20 mouse cellular contexts compared by ENCODE assay signal in the genomic region with DNA sequence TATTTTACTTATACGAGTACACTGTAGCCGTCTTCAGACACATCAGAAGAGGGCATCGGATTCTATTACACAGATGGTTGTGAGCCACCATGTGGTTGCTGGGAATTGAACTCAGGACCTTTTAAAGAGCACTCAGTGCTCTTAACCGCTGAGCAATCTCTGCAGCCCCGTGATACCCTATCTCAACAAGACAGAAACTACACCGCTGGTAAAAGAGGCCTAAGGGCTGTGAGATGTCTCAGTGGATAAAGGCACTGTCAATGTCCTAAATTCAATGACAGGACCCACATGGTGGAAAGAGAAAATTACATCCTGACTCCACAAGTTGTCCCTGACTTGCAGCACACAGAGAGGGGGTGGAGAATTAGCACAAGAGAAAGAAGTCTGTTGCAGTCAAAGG. TPM values are rescaled to one million over a fixed set of nuclear protein-coding genes. Genes with fewer than 3 reads are reported as not detected.
DNase-seq lines count a peak whose midpoint lies in the region; ATAC-seq and TF ChIP-seq lines count a peak whose summit lies in the region.
"Had no signal": no experiment of that assay in that cellular context is flagged by ENCODE, and none has a peak within 500 bp of the region (broad histone marks: within the 10 kb centered on the region; RNA-seq: fewer than 3 reads in every experiment).

No protein-coding gene starts in this region.

- no peaks in the 10 kb centered on the region for H3K36me3 ChIP-seq in liver, embryonic 11.5 days (ENCODE audit: control insufficient read depth, insufficient read depth, low read length)
- H3K36me3 ChIP-seq in liver, postnatal 0 days (replicated peaks; ENCODE audit: insufficient read depth, low read length): no peaks in the 10 kb centered on the region
- H3K36me3 ChIP-seq in MEL (ENCODE audit: control insufficient read depth in 1 of 2, insufficient read depth in 2 of 2, low read length in 2 of 2): no peaks in the 10 kb centered on the region
- no peaks in the 10 kb centered on the region for H3K36me3 ChIP-seq in liver, embryonic 14.5 days (replicated peaks; ENCODE audit: control insufficient read depth, insufficient read depth, low read depth)
- H3K36me3 ChIP-seq in midbrain, postnatal 0 days (ENCODE audit: insufficient read depth, low read length): peaks cover 41% of the 10 kb centered on the region

- 62% methylated on average over 6 of the region's 6 CpGs for WGBS in liver, embryonic 11.5 days
- WGBS in liver, postnatal 0 days (ENCODE audit: insufficient replicate concordance): 64% methylated on average over 6 of the region's 6 CpGs
- WGBS in liver, embryonic 14.5 days (ENCODE audit: insufficient replicate concordance): 41% methylated on average over 6 of the region's 6 CpGs
- 85% methylated on average over 6 of the region's 6 CpGs for WGBS in midbrain, postnatal 0 days

- TF ChIP-seq RAD21 in MEL (IDR thresholded peaks at IDR 0.05; ENCODE audit: low read depth, low read length): no peak

- TF ChIP-seq CTCF in liver, postnatal 0 days (IDR thresholded peaks at IDR 0.05; ENCODE audit: low read depth): no peak
- TF ChIP-seq CTCF in MEL (IDR thresholded peaks at IDR 0.05 in 2 of 3, conservative IDR thresholded peaks at IDR 0.05 in 1 of 3; ENCODE audit: control insufficient read depth in 1 of 3, insufficient read depth in 1 of 3, low read depth in 2 of 3, low read length in 3 of 3, poor library complexity in 1 of 3, severe bottlenecking in 1 of 3): no peak
- TF ChIP-seq CTCF in liver, embryonic 14.5 days (IDR thresholded peaks at IDR 0.05; ENCODE audit: low read depth): no peak
- no peak for TF ChIP-seq CTCF in midbrain, postnatal 0 days (IDR thresholded peaks at IDR 0.05)

- H3K79me2 ChIP-seq in MEL (ENCODE audit: control insufficient read depth, insufficient read depth, low read length, poor library complexity): no peaks in the 10 kb centered on the region

- no peak overlapping the region for H3K27ac ChIP-seq in liver, embryonic 11.5 days (ENCODE audit: low read depth, low read length)
- H3K27ac ChIP-seq in liver, postnatal 0 days (ENCODE audit: low read depth): no peak overlapping the region
- H3K27ac ChIP-seq in MEL (ENCODE audit: control insufficient read depth, low read depth, low read length): no peak overlapping the region
- no peak overlapping the region for H3K27ac ChIP-seq in liver, embryonic 14.5 days
- H3K27ac ChIP-seq in midbrain, postnatal 0 days (ENCODE audit: low read depth, low read length): no peak overlapping the region
- H3K27ac ChIP-seq: embryonic facial prominence, embryonic 10.5 days; embryonic facial prominence, embryonic 12.5 days; forebrain, embryonic 13.5 days; forebrain, embryonic 15.5 days had no signal

- TF ChIP-seq EP300 in liver, postnatal 0 days (IDR thresholded peaks at IDR 0.05; ENCODE audit: low read depth): no peak
- peak in 1 of 2 experiments; percentile 35; a peak in 2 of 4 replicates for TF ChIP-seq EP300 in MEL (IDR thresholded peaks at IDR 0.05; ENCODE audit: low read depth in 1 of 2, low read length in 2 of 2)
- peak; percentile 31; the same call in 1 of the 2 replicates for TF ChIP-seq EP300 in liver, embryonic 14.5 days (IDR thresholded peaks at IDR 0.05; ENCODE audit: low read depth)

- H3K27me3 ChIP-seq in liver, embryonic 11.5 days (replicated peaks; ENCODE audit: control insufficient read depth, insufficient read depth, low read length): no peaks in the 10 kb centered on the region
- no peaks in the 10 kb centered on the region for H3K27me3 ChIP-seq in liver, postnatal 0 days (ENCODE audit: insufficient read depth, low read length)
- peaks cover 1 to 4% of the 10 kb centered on the region in 2 experiments; a peak in 2 of 4 replicates for H3K27me3 ChIP-seq in MEL (ENCODE audit: control insufficient read depth in 1 of 2, insufficient read depth in 2 of 2, low read length in 2 of 2)
- H3K27me3 ChIP-seq in liver, embryonic 14.5 days (ENCODE audit: control insufficient read depth, insufficient read depth, low read length): no peaks in the 10 kb centered on the region
- H3K27me3 ChIP-seq in midbrain, postnatal 0 days (ENCODE audit: insufficient read depth, low read length): no peaks in the 10 kb centered on the region
- H3K27me3 ChIP-seq: embryonic facial prominence, embryonic 12.5 days; forebrain, embryonic 13.5 days; forebrain, embryonic 15.5 days; Patski had no signal

- no peak overlapping the region for H3K4me2 ChIP-seq in liver, embryonic 11.5 days
- H3K4me2 ChIP-seq in liver, postnatal 0 days (ENCODE audit: low read depth, low read length): no peak overlapping the region
- no peak overlapping the region for H3K4me2 ChIP-seq in liver, embryonic 14.5 days (ENCODE audit: low read depth)
- no peak overlapping the region for H3K4me2 ChIP-seq in midbrain, postnatal 0 days (ENCODE audit: low read depth, low read length, poor library complexity, severe bottlenecking)
- H3K4me2 ChIP-seq: embryonic facial prominence, embryonic 12.5 days; forebrain, embryonic 13.5 days; forebrain, embryonic 15.5 days had no signal

- H3K9ac ChIP-seq in liver, embryonic 11.5 days (ENCODE audit: low read depth, low read length): no peak overlapping the region
- no peak overlapping the region for H3K9ac ChIP-seq in liver, postnatal 0 days (replicated peaks)
- no peak overlapping the region for H3K9ac ChIP-seq in MEL (ENCODE audit: control insufficient read depth, low read depth, low read length, poor library complexity, severe bottlenecking)
- no peak overlapping the region for H3K9ac ChIP-seq in liver, embryonic 14.5 days (replicated peaks)
- no peak overlapping the region for H3K9ac ChIP-seq in midbrain, postnatal 0 days (replicated peaks; ENCODE audit: low read length, poor library complexity, severe bottlenecking)
- H3K9ac ChIP-seq: embryonic facial prominence, embryonic 12.5 days; forebrain, embryonic 13.5 days; forebrain, embryonic 15.5 days had no signal

- TF ChIP-seq POLR2A in MEL (IDR thresholded peaks at IDR 0.05; ENCODE audit: control insufficient read depth in 1 of 2, insufficient read depth in 1 of 2, low read depth in 1 of 2, low read length in 2 of 2, poor library complexity in 1 of 2): no peak

- H3K4me3 ChIP-seq in liver, embryonic 11.5 days (ENCODE audit: low read depth, low read length): no peak overlapping the region
- H3K4me3 ChIP-seq in liver, postnatal 0 days (ENCODE audit: low read depth, low read length): no peak overlapping the region
- H3K4me3 ChIP-seq in MEL (ENCODE audit: control insufficient read depth in 1 of 2, insufficient read depth in 1 of 2, low read depth in 2 of 2, low read length in 2 of 2): no peak overlapping the region
- H3K4me3 ChIP-seq in liver, embryonic 14.5 days (ENCODE audit: insufficient read depth in 1 of 2, low read depth in 2 of 2, low read length in 2 of 2): no peak overlapping the region
- H3K4me3 ChIP-seq in midbrain, postnatal 0 days (ENCODE audit: low read depth, low read length): no peak overlapping the region
- H3K4me3 ChIP-seq: embryonic facial prominence, embryonic 10.5 days; embryonic facial prominence, embryonic 12.5 days; forebrain, embryonic 13.5 days; forebrain, embryonic 15.5 days had no signal

- DNase-seq in liver, embryonic 11.5 days (ENCODE audit: low spot score): no peak
- no peak for DNase-seq in liver, postnatal 0 days
- DNase-seq in MEL (ENCODE audit: low read depth, low spot score): peak; percentile 23
- DNase-seq in liver, embryonic 14.5 days (ENCODE audit: low read depth in 3 of 3, low spot score in 3 of 3): no peak
- DNase-seq in midbrain, postnatal 0 days (ENCODE audit: low spot score): no peak
- no peak for DNase-seq in spleen, adult 12 weeks (ENCODE audit: low spot score)
- DNase-seq: adrenal gland, adult 8-10 months; adrenal gland, postnatal 14 days; adrenal gland, postnatal 36 days; cerebellum, adult 11-12 months; cerebellum, adult 2 months; cerebellum, adult 9-10 months; cerebellum, postnatal 10 days; cerebellum, postnatal 25 days had no signal

- peaks cover 3% of the 10 kb centered on the region for H3K4me1 ChIP-seq in liver, embryonic 11.5 days (replicated peaks; ENCODE audit: control insufficient read depth, insufficient read depth, low read length)
- 0 out of 2 replicates have a peak, but pooled peaks cover 3% of the 10 kb centered on the region for H3K4me1 ChIP-seq in liver, postnatal 0 days (ENCODE audit: insufficient read depth)
- H3K4me1 ChIP-seq in MEL (ENCODE audit: control insufficient read depth in 1 of 2, insufficient read depth in 2 of 2, low read length in 2 of 2): no peaks in the 10 kb centered on the region
- H3K4me1 ChIP-seq in liver, embryonic 14.5 days (replicated peaks; ENCODE audit: control insufficient read depth in 2 of 2, insufficient read depth in 2 of 2, low read length in 1 of 2): peaks cover 0 to 6% of the 10 kb centered on the region in 2 experiments; a peak in 1 of 4 replicates
- H3K4me1 ChIP-seq in midbrain, postnatal 0 days (ENCODE audit: insufficient read depth, low read length): no peaks in the 10 kb centered on the region
- H3K4me1 ChIP-seq: embryonic facial prominence, embryonic 10.5 days; embryonic facial prominence, embryonic 12.5 days; forebrain, embryonic 13.5 days; forebrain, embryonic 15.5 days had no signal

- ATAC-seq in liver, embryonic 11.5 days (replicated peaks; ENCODE audit: low FRiP score): peak; percentile 62; the same call in 1 of the 2 replicates
- ATAC-seq in liver, postnatal 0 days: no peak
- ATAC-seq in liver, embryonic 14.5 days (ENCODE audit: insufficient read depth): no peak
- no peak for ATAC-seq in midbrain, postnatal 0 days (ENCODE audit: low FRiP score)
- ATAC-seq: activated CD4-positive, CD25-positive, alpha-beta regulatory T cell, adult 4 months; forebrain, embryonic 13.5 days; forebrain, embryonic 15.5 days; Patski had no signal

- H3K9me3 ChIP-seq in liver, embryonic 11.5 days (ENCODE audit: control insufficient read depth, low read length): no peaks in the 10 kb centered on the region
- H3K9me3 ChIP-seq in liver, postnatal 0 days (ENCODE audit: low read length): no peaks in the 10 kb centered on the region
- H3K9me3 ChIP-seq in MEL (replicated peaks; ENCODE audit: insufficient read depth, low read length): no peaks in the 10 kb centered on the region
- H3K9me3 ChIP-seq in liver, embryonic 14.5 days (ENCODE audit: control insufficient read depth, low read length): no peaks in the 10 kb centered on the region
- no peaks in the 10 kb centered on the region for H3K9me3 ChIP-seq in midbrain, postnatal 0 days (ENCODE audit: low read length)
- H3K9me3 ChIP-seq: embryonic facial prominence, embryonic 10.5 days; embryonic facial prominence, embryonic 12.5 days; forebrain, embryonic 13.5 days; forebrain, embryonic 15.5 days had no signal

RNA-seq across cellular contexts. Expression of a gene that starts 6.9 kb away (rescaled TPM):
- 77.3 and 83.7 TPM in 2 replicates for polyA plus RNA-seq in liver, embryonic 11.5 days (2014; fragmentation: Nextera tagmentation; extraction: Ambion mirVana)
- 25.5 and 26.1 TPM in 2 replicates for polyA plus RNA-seq in liver, postnatal 0 days (2015; fragmentation: Nextera tagmentation; extraction: Ambion mirVana)
- 52.2 and 71.7 TPM in 2 replicates for total RNA-seq in MEL (2012; rRNA removed)
- polyA plus RNA-seq in MEL (2012; ENCODE audit: insufficient read depth in 1 of 2, insufficient read length in 2 of 2, low read depth in 1 of 2, low replicate concordance in 2 of 2, missing spikeins in 1 of 2): 10 to 100 TPM in 1 of 2 experiments, not detected in 1; 77.4 TPM
- 7.0 and 14.4 TPM in 2 replicates for polyA plus RNA-seq in liver, embryonic 14.5 days (2012; rRNA removed)
- 32.0 and 35.7 TPM in 2 replicates for polyA plus RNA-seq in liver, embryonic 14.5 days (2014; fragmentation: Nextera tagmentation; extraction: Ambion mirVana)
- 67.4 and 70.3 TPM in 2 replicates for total RNA-seq in midbrain, postnatal 0 days (2014; rRNA removed)
- 58.7 and 59.1 TPM in 2 replicates for polyA plus RNA-seq in midbrain, postnatal 0 days (2015; fragmentation: Nextera tagmentation; extraction: Ambion mirVana)

RNA-seq across cellular contexts. Expression of a gene that starts 49.2 kb away (rescaled TPM):
- polyA plus RNA-seq in liver, embryonic 11.5 days (2014; fragmentation: Nextera tagmentation; extraction: Ambion mirVana): 16.2 and 20.1 TPM in 2 replicates
- 8.3 and 9.2 TPM in 2 replicates for polyA plus RNA-seq in liver, postnatal 0 days (2015; fragmentation: Nextera tagmentation; extraction: Ambion mirVana)
- 8.7 and 10.4 TPM in 2 replicates for total RNA-seq in MEL (2012; rRNA removed)
- 10 to 100 TPM in 1 of 2 experiments, not detected in 1; 20.2 TPM for polyA plus RNA-seq in MEL (2012; ENCODE audit: insufficient read depth in 1 of 2, insufficient read length in 2 of 2, low read depth in 1 of 2, low replicate concordance in 2 of 2, missing spikeins in 1 of 2)
- 2.9 and 4.7 TPM in 2 replicates for polyA plus RNA-seq in liver, embryonic 14.5 days (2012; rRNA removed)
- polyA plus RNA-seq in liver, embryonic 14.5 days (2014; fragmentation: Nextera tagmentation; extraction: Ambion mirVana): 7.0 and 7.3 TPM in 2 replicates
- total RNA-seq in midbrain, postnatal 0 days (2014; rRNA removed): 10.9 and 19.3 TPM in 2 replicates
- polyA plus RNA-seq in midbrain, postnatal 0 days (2015; fragmentation: Nextera tagmentation; extraction: Ambion mirVana): 18.7 and 22.5 TPM in 2 replicates

RNA-seq across cellular contexts. Expression of a gene that starts 49.3 kb away (rescaled TPM):
- polyA plus RNA-seq in liver, embryonic 11.5 days (2014; fragmentation: Nextera tagmentation; extraction: Ambion mirVana): 3.3 and 4.2 TPM in 2 replicates
- polyA plus RNA-seq in liver, postnatal 0 days (2015; fragmentation: Nextera tagmentation; extraction: Ambion mirVana): 0.51 and 0.73 TPM in 2 replicates
- total RNA-seq in MEL (2012; rRNA removed): 4.9 and 5.3 TPM in 2 replicates
- polyA plus RNA-seq in MEL (2012; ENCODE audit: insufficient read depth in 1 of 2, insufficient read length in 2 of 2, low read depth in 1 of 2, low replicate concordance in 2 of 2, missing spikeins in 1 of 2): 1 to 10 TPM in 1 of 2 experiments, not detected in 1; 4.6 TPM
- polyA plus RNA-seq in liver, embryonic 14.5 days (2012; rRNA removed): 0.18 and 0.78 TPM in 2 replicates
- 0.56 and 1.4 TPM in 2 replicates for polyA plus RNA-seq in liver, embryonic 14.5 days (2014; fragmentation: Nextera tagmentation; extraction: Ambion mirVana)
- total RNA-seq in midbrain, postnatal 0 days (2014; rRNA removed): 1.3 and 15.0 TPM in 2 replicates
- 3.3 and 6.1 TPM in 2 replicates for polyA plus RNA-seq in midbrain, postnatal 0 days (2015; fragmentation: Nextera tagmentation; extraction: Ambion mirVana)
